Mouse (Mus musculus) myocyte (in vitro differentiated cells): Measurements from ENCODE around the gene Shank2.

ENCODE experiments used
- MAX ChIP-seq: IDR thresholded peaks from one replicate; pipeline ENCODE4 v1.6.1; 2011; ENCODE audit warnings: low read depth, mild to moderate bottlenecking, control low read depth
- POLR2A ChIP-seq: IDR thresholded peaks from one replicate; pipeline ENCODE4 v1.6.1; 2011; ENCODE audit warnings: low read depth, mild to moderate bottlenecking, control low read depth, moderate library complexity; ENCODE audit not compliant: insufficient read length

GRCm38 (mm10) chr7:144373059-144373458, 371.3 kb downstream of the Shank2 start:
- TF ChIP-seq MAX (no peak), POLR2A (no peak)
